Mouse (Mus musculus) midbrain, embryonic 15.5 days (tissue): ENCODE results near the gene Vwa7. TPM values are rescaled to one million over a fixed set of nuclear protein-coding genes. Genes with fewer than 3 reads are reported as not detected.

Source experiments
- ATAC-seq: fragments of 200-750 bp; cut with Nextera tagmentation; replicated peaks from 2 replicates; pipeline ENCODE4 v1.8.0; 2017; ENCODE audit warnings: moderate TSS enrichment
- H3K27ac ChIP-seq: fragments of 300-500 bp; sonication (generic); 2 replicates; pipeline ENCODE4 v1.5.1; 2015; ENCODE audit warnings: mild to moderate bottlenecking, inconsistent platforms
- H3K27me3 ChIP-seq: fragments of 300-500 bp; sonication (generic); replicated peaks from 2 replicates; pipeline ENCODE4 v1.6.1; 2015; ENCODE audit warnings: inconsistent platforms
- H3K36me3 ChIP-seq: fragments of 300-500 bp; sonication (generic); replicated peaks from 2 replicates; pipeline ENCODE4 v1.6.1; 2015; ENCODE audit warnings: inconsistent platforms
- H3K4me1 ChIP-seq: fragments of 300-500 bp; sonication (generic); 2 replicates; pipeline ENCODE4 v1.6.1; 2015; ENCODE audit warnings: inconsistent platforms
- H3K4me2 ChIP-seq: fragments of 300-500 bp; sonication (generic); 2 replicates; pipeline ENCODE4 v1.6.1; 2015; ENCODE audit warnings: inconsistent platforms, mild to moderate bottlenecking, moderate library complexity
- H3K4me3 ChIP-seq: fragments of 300-500 bp; sonication (generic); 2 replicates; pipeline ENCODE4 v1.5.1; 2015; ENCODE audit warnings: mild to moderate bottlenecking, inconsistent platforms
- H3K9ac ChIP-seq: fragments of 300-500 bp; sonication (generic); 2 replicates; pipeline ENCODE4 v1.6.1; 2015; ENCODE audit warnings: mild to moderate bottlenecking, inconsistent platforms
- H3K9me3 ChIP-seq: fragments of 300-500 bp; sonication (generic); 2 replicates; pipeline ENCODE4 v1.6.1; 2016; ENCODE audit warnings: inconsistent platforms
- WGBS: fragments of 180-500 bp; shearing (Covaris S2); methylation state at CpG from one replicate; pipeline ENCODE4 v1.1.7; 2015; ENCODE audit warnings: mixed read lengths; 5-methylcytosine and 5-hydroxymethylcytosine counted together
- polyA plus RNA-seq: library from polyadenylated mRNA; unstranded; fragments of >200 nt; fragmentation: Nextera tagmentation; extraction: Ambion mirVana; gene quantifications from 2 replicates; pipeline ENCODE4 v1.2.1, GENCODE M21; 2015

Gene Vwa7
- polyA plus RNA-seq, 1 experiment from 2014 or later: 0.06 TPM

DNA sequence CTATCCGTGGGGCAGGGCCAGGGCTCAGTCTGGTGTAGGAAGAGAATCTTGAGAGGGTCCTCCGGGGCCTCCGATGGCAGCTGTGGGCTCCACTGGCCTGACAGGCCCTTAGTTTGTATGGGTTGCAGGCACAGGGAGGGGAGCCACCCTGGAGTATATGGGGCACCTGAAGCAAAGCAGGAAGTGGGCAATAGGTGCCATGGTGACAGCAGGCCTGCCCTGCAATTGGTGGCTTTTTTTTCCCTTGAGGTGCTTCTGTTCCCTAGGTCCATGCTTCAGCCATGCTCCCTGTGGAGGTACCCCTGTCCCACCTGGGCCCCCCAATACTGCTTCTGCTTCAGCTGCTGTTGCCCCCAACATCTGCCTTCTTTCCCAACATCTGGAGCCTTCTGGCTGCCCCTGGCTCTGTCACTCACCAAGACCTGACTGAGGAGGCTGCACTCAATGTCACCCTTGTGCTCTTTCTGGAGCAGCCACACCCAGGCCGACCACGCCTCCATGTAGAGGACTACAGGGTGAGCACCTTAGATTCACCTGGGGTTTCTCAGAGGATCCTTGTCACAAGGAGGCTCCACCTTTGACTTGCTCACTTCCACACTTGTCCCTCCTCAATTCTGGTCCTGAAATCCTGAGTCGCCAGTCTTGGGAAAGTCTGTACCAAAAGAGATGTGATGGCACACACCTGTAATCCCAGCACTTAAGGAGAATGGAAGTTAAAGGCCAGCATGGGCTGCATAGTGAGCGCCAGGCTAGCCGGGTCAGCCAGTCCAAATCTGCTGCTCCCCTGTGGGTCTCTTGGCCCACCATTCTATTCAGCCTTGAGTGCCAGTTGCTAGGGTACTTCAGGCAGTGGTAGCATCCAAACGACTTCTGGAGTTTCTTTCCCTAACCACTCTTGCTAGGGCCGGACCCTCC is 669 bp downstream of the Vwa7 start:
- ATAC-seq: no peak
- Histone ChIP-seq H3K4me1 (peaks cover 9% of the 10 kb centered on the region), H3K9me3 (no peaks in the 10 kb centered on the region), H3K4me2 (no peak overlapping the region), H3K4me3 (no peak overlapping the region), H3K27me3 (no peaks in the 10 kb centered on the region), H3K36me3 (peaks cover 23% of the 10 kb centered on the region), H3K27ac (no peak overlapping the region), H3K9ac (no peak overlapping the region)
- 83% methylated on average over 10 of the region's 10 CpGs for whole genome bisulfite sequencing

DNA sequence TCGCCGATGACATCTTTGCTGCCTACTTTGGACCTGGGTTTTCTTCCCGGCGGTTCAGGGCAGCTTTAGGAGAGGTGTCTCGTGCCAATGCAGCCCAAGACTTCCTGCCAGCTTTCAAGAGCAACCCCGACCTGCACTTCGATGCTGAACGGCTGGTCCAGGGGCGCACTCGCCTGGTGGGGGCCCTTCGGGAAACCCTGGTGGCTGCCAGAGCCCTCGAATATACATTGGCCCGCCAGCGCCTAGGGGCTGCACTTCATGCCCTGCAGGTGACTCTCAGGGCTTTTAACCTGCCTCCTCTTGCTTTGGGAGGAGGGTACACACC is 1.3 kb downstream of the Vwa7 start:
- Histone ChIP-seq H3K4me2 (no peak overlapping the region), H3K36me3 (peaks cover 17% of the 10 kb centered on the region; the same call in 1 of the 2 replicates), H3K9me3 (no peaks in the 10 kb centered on the region), H3K27ac (no peak overlapping the region), H3K4me1 (peaks cover 9% of the 10 kb centered on the region), H3K27me3 (no peaks in the 10 kb centered on the region), H3K9ac (no peak overlapping the region), H3K4me3 (no peak overlapping the region)
- no peak for ATAC-seq
- 75% methylated on average over 14 of the region's 14 CpGs for WGBS

DNA sequence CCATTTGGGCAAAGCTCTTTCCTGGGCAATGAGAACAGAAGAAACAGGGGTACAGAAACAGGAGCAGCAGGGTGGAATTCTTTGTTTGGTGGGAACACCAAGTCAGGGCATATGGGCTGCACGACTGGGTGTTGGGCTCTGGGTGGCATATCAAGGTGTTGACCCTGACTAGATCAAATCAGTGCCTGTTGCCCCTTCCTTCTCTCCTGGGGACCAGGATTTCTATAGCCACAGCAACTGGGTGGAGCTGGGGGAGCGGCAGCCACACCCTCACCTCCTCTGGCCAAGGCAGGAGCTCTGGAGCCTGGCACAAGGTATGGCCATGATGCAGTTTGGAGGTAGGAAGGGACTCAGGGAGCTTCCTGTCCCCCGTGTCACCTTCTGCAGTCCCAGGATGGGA is 1.8 kb downstream of the Vwa7 start:
- H3K4me2 ChIP-seq: no peak overlapping the region
- ATAC-seq: no peak
- WGBS: 85% methylated on average over 3 of the region's 3 CpGs
- H3K4me3 ChIP-seq: no peak overlapping the region
- no peak overlapping the region for H3K9ac ChIP-seq
- H3K4me1 ChIP-seq: peaks cover 9% of the 10 kb centered on the region
- H3K27me3 ChIP-seq: no peaks in the 10 kb centered on the region
- no peak overlapping the region for H3K27ac ChIP-seq
- H3K9me3 ChIP-seq: no peaks in the 10 kb centered on the region
- peaks cover 13% of the 10 kb centered on the region; the same call in 1 of the 2 replicates for H3K36me3 ChIP-seq

DNA sequence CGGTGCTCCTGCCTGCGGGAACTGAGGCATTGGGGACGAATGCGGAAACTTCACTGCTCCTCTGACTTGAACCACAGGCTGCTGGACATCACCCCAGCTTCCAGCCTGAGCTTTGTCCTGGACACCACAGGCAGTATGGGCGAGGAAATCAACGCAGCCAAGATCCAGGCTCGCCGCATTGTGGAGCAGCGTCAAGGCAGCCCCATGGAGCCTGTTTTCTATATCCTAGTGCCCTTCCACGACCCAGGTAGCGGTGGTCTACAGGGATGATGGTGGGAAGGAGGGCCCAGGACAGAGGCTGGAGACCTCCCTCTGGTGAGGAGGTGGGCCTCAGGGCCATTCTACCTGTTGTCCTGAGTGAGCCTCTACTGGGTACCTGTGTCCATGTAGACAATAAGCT is 3.5 kb downstream of the Vwa7 start:
- no peak overlapping the region for H3K4me3 ChIP-seq
- no peak for ATAC-seq
- peaks cover 9% of the 10 kb centered on the region for H3K4me1 ChIP-seq
- H3K4me2 ChIP-seq: no peak overlapping the region
- no peaks in the 10 kb centered on the region for H3K27me3 ChIP-seq
- H3K36me3 ChIP-seq: no peaks in the 10 kb centered on the region; the same call in 1 of the 2 replicates
- H3K9ac ChIP-seq: no peak overlapping the region
- H3K9me3 ChIP-seq: no peaks in the 10 kb centered on the region
- H3K27ac ChIP-seq: no peak overlapping the region
- 78% methylated on average over 11 of the region's 11 CpGs for WGBS

DNA sequence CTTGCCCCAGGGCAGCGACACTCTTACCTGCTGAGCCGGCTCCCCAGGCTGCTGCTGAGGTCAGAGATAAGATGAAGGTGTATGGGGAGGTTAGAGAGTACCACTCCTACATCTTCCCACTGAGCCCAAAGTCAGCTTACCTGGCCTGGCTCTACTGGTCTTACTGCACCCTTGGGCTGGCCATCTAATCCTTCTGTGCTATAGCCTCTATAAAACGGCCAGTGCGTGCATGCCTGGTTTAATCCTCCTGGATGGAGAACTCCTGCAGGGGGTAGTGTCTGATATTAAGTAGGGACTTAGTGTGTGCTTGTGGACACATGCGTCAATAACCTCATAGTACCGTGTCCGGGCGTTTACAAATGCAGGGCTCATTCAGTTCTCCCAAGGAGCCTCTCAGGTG is 4.2 kb downstream of the Vwa7 start:
- H3K4me3 ChIP-seq: no peak overlapping the region
- no peak overlapping the region for H3K27ac ChIP-seq
- WGBS: 82% methylated on average over 8 of the region's 8 CpGs
- H3K4me1 ChIP-seq: peaks cover 9% of the 10 kb centered on the region
- no peaks in the 10 kb centered on the region for H3K27me3 ChIP-seq
- no peaks in the 10 kb centered on the region for H3K9me3 ChIP-seq
- no peak overlapping the region for H3K9ac ChIP-seq
- H3K36me3 ChIP-seq: no peaks in the 10 kb centered on the region; the same call in 1 of the 2 replicates
- no peak overlapping the region for H3K4me2 ChIP-seq
- no peak for ATAC-seq

DNA sequence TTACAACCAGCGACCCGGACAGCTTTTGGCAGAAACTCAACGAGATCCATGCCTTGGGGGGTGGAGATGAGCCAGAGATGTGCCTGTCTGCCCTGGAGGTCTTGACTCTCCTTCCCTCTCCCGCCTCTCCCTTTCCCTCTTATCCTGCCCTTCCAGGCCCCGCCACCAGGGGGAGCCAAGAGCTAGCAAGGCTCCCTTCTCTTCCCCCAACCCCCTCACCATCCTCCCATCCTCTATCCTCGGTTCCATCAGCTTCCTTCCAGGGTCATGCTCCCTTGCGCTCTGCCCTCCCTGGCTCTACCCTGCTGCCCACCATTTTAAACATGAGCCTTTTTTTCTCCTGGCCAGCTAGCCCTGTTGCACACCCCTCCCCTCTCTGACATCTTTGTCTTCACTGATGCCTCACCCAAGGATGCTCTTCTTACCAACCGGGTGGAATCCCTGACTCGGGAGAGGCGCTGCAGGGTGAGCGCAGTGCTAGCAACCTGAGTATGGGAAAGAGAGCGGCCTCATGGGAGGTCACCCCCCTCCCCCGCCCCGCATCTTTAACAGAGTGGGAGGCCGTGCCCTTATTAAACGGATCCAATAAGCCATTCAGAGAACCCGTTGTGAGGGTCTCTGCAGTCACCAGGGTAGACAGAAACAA is 4.9 kb downstream of the Vwa7 start:
- WGBS: 4% methylated on average over 17 of the region's 17 CpGs
- Histone ChIP-seq H3K9ac (no peak overlapping the region), H3K27me3 (no peaks in the 10 kb centered on the region), H3K4me2 (peak overlapping the region; percentile 31; the same call in 1 of the 2 replicates), H3K9me3 (no peaks in the 10 kb centered on the region), H3K4me1 (peaks cover 8% of the 10 kb centered on the region), H3K27ac (no peak overlapping the region), H3K4me3 (no peak overlapping the region), H3K36me3 (no peaks in the 10 kb centered on the region)
- peak; percentile 30; the same call in 1 of the 2 replicates for ATAC-seq

DNA sequence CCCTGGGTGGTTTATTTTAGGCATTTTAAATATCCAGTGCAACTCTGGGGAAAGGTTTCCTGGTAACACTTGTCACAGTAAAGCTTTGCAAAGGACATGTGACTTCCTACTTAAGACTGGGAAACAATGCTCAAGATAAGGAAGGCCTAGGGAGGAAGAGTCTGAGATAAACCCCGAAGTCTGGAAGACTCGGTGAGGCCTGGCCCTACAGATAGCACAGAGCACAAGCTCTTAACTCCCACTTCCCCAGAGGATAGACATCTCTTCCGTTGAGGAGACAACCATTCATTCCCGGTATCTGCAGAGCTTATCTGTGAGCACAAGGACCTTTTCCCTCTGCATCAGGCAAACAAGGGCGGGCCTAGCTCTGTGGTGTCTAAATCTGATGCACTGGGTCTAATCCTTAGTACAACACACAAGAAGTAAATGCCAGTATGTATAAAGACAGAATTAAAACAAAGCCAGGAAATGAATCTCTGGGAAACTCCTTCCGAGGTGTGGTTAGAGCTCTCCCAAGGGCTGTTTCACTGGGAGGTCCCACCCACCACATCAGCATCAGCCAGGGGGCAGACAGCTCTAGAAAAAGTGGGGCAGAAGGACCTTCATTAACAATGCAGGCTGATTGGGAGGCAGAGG is 5.6 kb downstream of the Vwa7 start:
- no peaks in the 10 kb centered on the region for H3K27me3 ChIP-seq
- H3K4me3 ChIP-seq: no peak overlapping the region
- 47% methylated on average over 6 of the region's 6 CpGs for WGBS
- H3K36me3 ChIP-seq: no peaks in the 10 kb centered on the region
- H3K27ac ChIP-seq: no peak overlapping the region
- H3K4me1 ChIP-seq: peaks cover 6% of the 10 kb centered on the region
- no peaks in the 10 kb centered on the region for H3K9me3 ChIP-seq
- H3K4me2 ChIP-seq: no peak overlapping the region
- no peak overlapping the region for H3K9ac ChIP-seq
- ATAC-seq: no peak

- H3K9ac ChIP-seq: no peak overlapping the region
- no peak overlapping the region for H3K27ac ChIP-seq
- 93% methylated on average over 8 of the region's 8 CpGs for WGBS
- no peak for ATAC-seq
- H3K4me1 ChIP-seq: peaks cover 8% of the 10 kb centered on the region
- H3K36me3 ChIP-seq: no peaks in the 10 kb centered on the region
- no peak overlapping the region for H3K4me2 ChIP-seq
- H3K4me3 ChIP-seq: no peak overlapping the region
- H3K9me3 ChIP-seq: no peaks in the 10 kb centered on the region
- H3K27me3 ChIP-seq: no peaks in the 10 kb centered on the region
Measured at GRCm38 (mm10) chr17:35022541-35023060, 6.2 kb downstream of the Vwa7 start.

DNA sequence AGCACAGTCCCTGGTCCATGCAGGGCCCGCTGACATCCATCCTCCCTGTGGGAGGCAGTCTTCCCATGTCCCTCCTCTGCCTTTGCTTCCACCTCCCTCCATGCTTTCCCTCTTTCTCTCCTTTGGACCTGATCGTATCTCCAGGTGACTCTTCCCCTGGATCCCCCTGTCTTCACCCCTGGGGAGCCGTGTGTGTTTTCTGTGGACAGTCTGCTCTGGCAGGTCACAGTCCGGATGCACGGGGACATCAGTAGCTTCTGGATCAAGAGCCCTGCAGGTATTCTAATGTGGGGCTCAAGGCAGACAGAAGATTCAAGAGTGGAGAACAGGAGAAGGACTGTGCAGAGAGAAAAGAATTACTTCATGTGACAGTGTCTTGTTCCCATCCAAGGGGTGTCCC is 6.8 kb downstream of the Vwa7 start:
- Histone ChIP-seq H3K9ac (no peak overlapping the region), H3K27me3 (no peaks in the 10 kb centered on the region), H3K27ac (no peak overlapping the region), H3K36me3 (no peaks in the 10 kb centered on the region), H3K4me2 (no peak overlapping the region), H3K4me3 (no peak overlapping the region), H3K9me3 (no peaks in the 10 kb centered on the region), H3K4me1 (peaks cover 8% of the 10 kb centered on the region)
- WGBS: 83% methylated on average over 5 of the region's 5 CpGs
- ATAC-seq: no peak

GRCm38 (mm10) chr17:35023756-35024155 is 7.4 kb downstream of the Vwa7 start:
- 81% methylated on average over 4 of the region's 4 CpGs for WGBS
- Histone ChIP-seq H3K4me3 (no peak overlapping the region), H3K9me3 (no peaks in the 10 kb centered on the region), H3K9ac (no peak overlapping the region), H3K36me3 (no peaks in the 10 kb centered on the region), H3K4me2 (no peak overlapping the region), H3K27ac (no peak overlapping the region), H3K4me1 (peaks cover 8% of the 10 kb centered on the region), H3K27me3 (no peaks in the 10 kb centered on the region)
- no peak for ATAC-seq

DNA sequence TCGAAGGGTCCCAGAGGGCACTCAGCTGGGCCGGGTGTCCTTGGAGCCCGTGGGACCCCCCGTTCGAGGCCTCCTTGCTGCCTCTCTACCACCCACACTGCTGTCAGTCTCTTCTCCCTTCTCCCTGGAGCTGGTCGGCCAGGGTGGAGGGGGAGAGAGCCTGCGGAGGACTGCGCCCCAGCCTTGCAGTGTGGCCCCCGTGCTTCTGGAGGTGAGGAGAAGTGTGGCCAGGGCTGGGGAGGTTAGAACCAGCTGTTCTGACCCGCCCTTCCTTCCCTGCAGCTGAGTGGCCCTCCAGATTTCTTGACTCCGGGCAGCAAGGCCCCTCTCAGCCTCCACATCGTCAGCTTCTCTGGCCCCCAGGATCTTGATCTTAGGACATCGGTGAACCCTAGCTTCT is 7.9 kb downstream of the Vwa7 start:
- H3K4me2 ChIP-seq: no peak overlapping the region
- no peak for ATAC-seq
- H3K9ac ChIP-seq: no peak overlapping the region
- no peak overlapping the region for H3K4me3 ChIP-seq
- no peaks in the 10 kb centered on the region for H3K36me3 ChIP-seq
- no peak overlapping the region for H3K27ac ChIP-seq
- no peaks in the 10 kb centered on the region for H3K9me3 ChIP-seq
- no peaks in the 10 kb centered on the region for H3K27me3 ChIP-seq
- WGBS: 74% methylated on average over 13 of the region's 13 CpGs
- H3K4me1 ChIP-seq: peaks cover 8% of the 10 kb centered on the region

DNA sequence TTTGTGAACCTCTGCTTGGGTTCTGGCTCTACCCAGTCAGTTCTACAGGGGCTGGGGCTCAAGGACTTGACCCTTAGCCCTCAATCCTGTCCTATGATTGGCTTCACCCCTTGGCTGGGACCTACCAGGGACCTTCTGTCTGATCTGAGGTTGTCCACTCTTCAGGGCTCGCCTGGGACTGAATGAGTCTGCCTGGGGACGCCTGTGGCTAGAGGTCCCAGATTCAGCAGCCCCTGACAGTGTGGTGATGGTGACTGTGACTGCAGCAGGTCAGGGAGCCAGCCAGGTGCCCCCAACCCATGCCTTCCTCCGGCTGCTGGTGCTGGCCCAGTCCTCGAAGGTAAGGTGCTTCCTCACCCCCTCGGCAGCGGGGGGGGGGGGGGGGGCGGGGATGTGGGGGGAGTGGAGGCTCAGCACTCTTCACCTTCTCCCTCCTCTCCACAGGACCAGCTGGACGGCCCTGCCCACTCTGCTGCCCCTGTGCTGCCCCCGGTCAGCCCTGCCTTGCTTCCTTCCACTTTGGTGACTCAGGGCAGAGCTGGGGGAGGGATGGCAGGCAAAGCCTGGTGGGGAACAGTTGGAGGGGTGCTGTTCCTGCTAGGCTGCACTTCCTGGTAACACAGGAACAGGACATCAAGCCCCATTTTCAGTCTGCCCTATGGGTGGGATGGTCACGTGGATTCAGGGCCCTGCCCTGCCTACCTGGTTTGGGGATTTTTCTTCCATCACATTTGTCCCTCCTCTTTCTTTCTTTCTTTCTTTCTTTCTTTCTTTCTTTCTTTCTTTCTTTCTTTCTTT is 8.5 kb downstream of the Vwa7 start:
- H3K9ac ChIP-seq: no peak overlapping the region
- H3K4me1 ChIP-seq: peaks cover 13% of the 10 kb centered on the region
- no peaks in the 10 kb centered on the region for H3K9me3 ChIP-seq
- WGBS: 66% methylated on average over 8 of the region's 10 CpGs
- ATAC-seq: no peak
- H3K36me3 ChIP-seq: no peaks in the 10 kb centered on the region
- no peak overlapping the region for H3K27ac ChIP-seq
- H3K27me3 ChIP-seq: no peaks in the 10 kb centered on the region
- H3K4me3 ChIP-seq: no peak overlapping the region
- no peak overlapping the region for H3K4me2 ChIP-seq
